Comparison of ENCODE assay signal across 18 mouse cellular contexts in the genomic region with DNA sequence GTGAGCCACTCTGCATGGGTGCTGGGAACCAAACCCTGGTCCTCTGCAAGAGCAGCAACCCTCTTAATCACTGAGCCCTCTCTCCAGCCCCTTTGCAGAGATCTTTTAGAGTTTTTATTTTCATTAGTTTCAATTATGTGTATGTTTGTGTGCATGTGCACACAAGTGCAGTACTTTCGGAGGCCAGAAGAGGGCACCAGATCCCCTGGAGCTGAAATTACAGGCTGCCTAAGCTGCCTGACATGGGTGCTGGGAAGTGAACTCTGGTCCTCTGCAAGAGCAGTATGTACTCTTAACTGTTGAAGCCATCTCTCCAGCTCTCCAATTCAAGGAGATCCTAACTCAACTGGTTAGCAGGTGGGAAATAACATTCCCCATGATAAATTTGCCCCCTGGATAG. TPM values are rescaled to one million over a fixed set of nuclear protein-coding genes. Genes with fewer than 3 reads are reported as not detected.
DNase-seq lines count a peak whose midpoint lies in the region; ATAC-seq and TF ChIP-seq lines count a peak whose summit lies in the region.
"Had no signal": no experiment of that assay in that cellular context is flagged by ENCODE, and none has a peak within 500 bp of the region (broad histone marks: within the 10 kb centered on the region; RNA-seq: fewer than 3 reads in every experiment).

No protein-coding gene starts in this region.

- intact Hi-C loops in gastrocnemius, adult 2 months (cut with DNase I), result no loop called here

- H3K4me3 ChIP-seq in gastrocnemius, adult 2 months, result no peak overlapping the region
- H3K4me3 ChIP-seq in liver, adult 2 months (ENCODE audit: insufficient read depth, low read depth, low read length), result no peak overlapping the region
- H3K4me3 ChIP-seq in liver, embryonic 12.5 days, result no peak overlapping the region
- H3K4me3 ChIP-seq in E14TG2a.4 (replicated peaks; ENCODE audit: low read length), result no peak overlapping the region
- H3K4me3 ChIP-seq: forebrain, embryonic 12.5 days; heart, embryonic 15.5 days; limb, embryonic 12.5 days had no signal

- H3K4me1 ChIP-seq in liver, adult 2 months (ENCODE audit: control insufficient read depth, insufficient read depth, low read length), result no peaks in the 10 kb centered on the region
- peaks cover 9% of the 10 kb centered on the region for H3K4me1 ChIP-seq in liver, embryonic 12.5 days
- H3K4me1 ChIP-seq in E14TG2a.4 (replicated peaks; ENCODE audit: low read depth, low read length), result peaks cover 47% of the 10 kb centered on the region

- peak; percentile 64 for TF ChIP-seq CTCF in gastrocnemius, adult 2 months (IDR thresholded peaks at IDR 0.05)
- peak; percentile 13; the same call in 1 of the 2 replicates for TF ChIP-seq CTCF in liver, adult 2 months (IDR thresholded peaks at IDR 0.05; ENCODE audit: low read depth, low read length)
- TF ChIP-seq CTCF in E14TG2a.4 (conservative IDR thresholded peaks at IDR 0.05; ENCODE audit: low read length), result peak; percentile 85

- H3K27ac ChIP-seq in gastrocnemius, adult 2 months, result no peak overlapping the region
- no peak overlapping the region for H3K27ac ChIP-seq in liver, adult 2 months (replicated peaks; ENCODE audit: insufficient read depth, low read depth, low read length)
- no peak overlapping the region for H3K27ac ChIP-seq in liver, embryonic 12.5 days
- H3K27ac ChIP-seq: forebrain, embryonic 12.5 days; heart, embryonic 15.5 days; limb, embryonic 12.5 days had no signal

- H3K9ac ChIP-seq in liver, adult 2 months (ENCODE audit: low read depth, low read length), result no peak overlapping the region
- H3K9ac ChIP-seq in liver, embryonic 12.5 days, result no peak overlapping the region
- H3K9ac ChIP-seq: forebrain, embryonic 12.5 days; heart, embryonic 15.5 days; limb, embryonic 12.5 days had no signal

- no peak overlapping the region for H3K4me2 ChIP-seq in liver, embryonic 12.5 days
- H3K4me2 ChIP-seq: forebrain, embryonic 12.5 days; heart, embryonic 15.5 days; limb, embryonic 12.5 days had no signal

- TF ChIP-seq POLR2A in liver, adult 2 months (IDR thresholded peaks at IDR 0.05; ENCODE audit: extremely low read depth, insufficient read depth, low read length), result no peak

- peaks cover 12% of the 10 kb centered on the region for H3K27me3 ChIP-seq in liver, adult 2 months (ENCODE audit: control insufficient read depth, insufficient read depth, low read length)
- H3K27me3 ChIP-seq in liver, embryonic 12.5 days (replicated peaks), result peaks cover 37% of the 10 kb centered on the region
- peaks cover 25% of the 10 kb centered on the region for H3K27me3 ChIP-seq in E14TG2a.4 (ENCODE audit: insufficient read depth, low read length)

- no peaks in the 10 kb centered on the region for H3K36me3 ChIP-seq in liver, adult 2 months (ENCODE audit: control insufficient read depth, insufficient read depth, low read length)
- no peaks in the 10 kb centered on the region for H3K36me3 ChIP-seq in liver, embryonic 12.5 days
- no peaks in the 10 kb centered on the region for H3K36me3 ChIP-seq in E14TG2a.4 (ENCODE audit: insufficient read depth, low read length)
- H3K36me3 ChIP-seq: forebrain, embryonic 12.5 days; heart, embryonic 15.5 days had no signal

- 90% methylated on average over 1 of the region's 1 CpGs for WGBS in liver, adult 2 months
- WGBS in liver, embryonic 12.5 days (ENCODE audit: insufficient replicate concordance), result 69% methylated on average over 1 of the region's 1 CpGs

- no peak for ATAC-seq in liver, embryonic 12.5 days
- no peak for ATAC-seq in erythroblast, adult 5-6 weeks (replicated peaks; ENCODE audit: low FRiP score, poor library complexity, severe bottlenecking)
- ATAC-seq: Patski had no signal

- DNase-seq in gastrocnemius, adult 2 months, result no peak
- no peak for DNase-seq in gastrocnemius, postnatal 4 days (ENCODE audit: low spot score in 2 of 2)
- no peak for DNase-seq in liver, adult 2 months (ENCODE audit: extremely low read depth, low read depth, low spot score)
- DNase-seq in induced T-regulatory cell, adult 2 months (ENCODE audit: low read depth), result peak; percentile 43
- no peak for DNase-seq in kidney, adult 9 months
- DNase-seq: adrenal gland, adult 8-10 months; cerebellum, adult 8-10 months; kidney, adult 8-10 months; lung, postnatal 10 days; retina, postnatal 1 day; thymus, postnatal 14 days had no signal

- no peaks in the 10 kb centered on the region for H3K79me2 ChIP-seq in liver, adult 2 months (ENCODE audit: control insufficient read depth, insufficient read depth, low read length)

- H3K9me3 ChIP-seq in liver, embryonic 12.5 days (replicated peaks), result peaks cover 7% of the 10 kb centered on the region
- H3K9me3 ChIP-seq in E14TG2a.4 (ENCODE audit: low read length), result peaks cover 9% of the 10 kb centered on the region
- H3K9me3 ChIP-seq: heart, embryonic 15.5 days had no signal

RNA-seq across cellular contexts. Expression of gene Map4k1, which starts 33.1 kb away (rescaled TPM):
- total RNA-seq in gastrocnemius, adult 2 months (2021), result under 1 TPM; 0.25 to 0.33 TPM
- total RNA-seq in gastrocnemius, postnatal 4 days (2021), result 1 to 10 TPM; 1.3 to 1.6 TPM
- total RNA-seq in liver, adult 2 months (2014; rRNA removed), result 0.18 and 0.54 TPM in 2 replicates
- polyA plus RNA-seq in liver, adult 2 months (2012; rRNA removed), result 1.2 and 1.5 TPM in 2 replicates
- 33.3 and 35.0 TPM in 2 replicates for polyA plus RNA-seq in liver, embryonic 12.5 days (2016; fragmentation: Nextera tagmentation; extraction: Ambion mirVana)
- total RNA-seq in erythroblast, adult 5-6 weeks (2015; ENCODE audit: low replicate concordance), result 5.6 and 6.7 TPM in 2 replicates
- 11.3 and 11.8 TPM in 2 replicates for total RNA-seq in erythroblast, adult 5-6 weeks (2017; ENCODE audit: low replicate concordance)

RNA-seq across cellular contexts. Expression of gene Eif3k, which starts 33.3 kb away (rescaled TPM):
- total RNA-seq in gastrocnemius, adult 2 months (2021), result 100 to 1,000 TPM; 122 to 141 TPM
- 100 to 1,000 TPM; 191 to 212 TPM for total RNA-seq in gastrocnemius, postnatal 4 days (2021)
- 64.8 and 73.2 TPM in 2 replicates for total RNA-seq in liver, adult 2 months (2014; rRNA removed)
- polyA plus RNA-seq in liver, adult 2 months (2012; rRNA removed), result 86.3 and 91.2 TPM in 2 replicates
- polyA plus RNA-seq in liver, embryonic 12.5 days (2016; fragmentation: Nextera tagmentation; extraction: Ambion mirVana), result 325 and 336 TPM in 2 replicates
- total RNA-seq in erythroblast, adult 5-6 weeks (2015; ENCODE audit: low replicate concordance), result 50.7 and 81.1 TPM in 2 replicates
- 115 and 133 TPM in 2 replicates for total RNA-seq in erythroblast, adult 5-6 weeks (2017; ENCODE audit: low replicate concordance)

RNA-seq across cellular contexts. Expression of gene Actn4, which starts 52.8 kb away (rescaled TPM):
- total RNA-seq in gastrocnemius, adult 2 months (2021), result 10 to 100 TPM; 27.1 to 40.2 TPM
- 100 to 1,000 TPM; 133 to 160 TPM for total RNA-seq in gastrocnemius, postnatal 4 days (2021)
- total RNA-seq in liver, adult 2 months (2014; rRNA removed), result 47.4 and 87.1 TPM in 2 replicates
- 125 and 145 TPM in 2 replicates for polyA plus RNA-seq in liver, adult 2 months (2012; rRNA removed)
- 165 and 166 TPM in 2 replicates for polyA plus RNA-seq in liver, embryonic 12.5 days (2016; fragmentation: Nextera tagmentation; extraction: Ambion mirVana)
- 42.0 and 55.3 TPM in 2 replicates for total RNA-seq in erythroblast, adult 5-6 weeks (2015; ENCODE audit: low replicate concordance)
- total RNA-seq in erythroblast, adult 5-6 weeks (2017; ENCODE audit: low replicate concordance), result 45.1 and 45.4 TPM in 2 replicates

Comparison
In these comparisons a context has a peak if more than half of its experiments do, and no peak if none do; other contexts are left out.
1. CTCF ChIP-seq: peak in every context shown above with its lines; median percentile 85 in E14TG2a.4; 64 in gastrocnemius, adult 2 months; 13 in liver, adult 2 months.